Mouse (Mus musculus) CH12.LX (cell line): ENCODE data around the gene Ctrl. TPM values are rescaled to one million over a fixed set of nuclear protein-coding genes. Genes with fewer than 3 reads are reported as not detected.

Experiments
- DNase-seq: peaks from one replicate; pipeline ENCODE4 v3.0.0-alpha.2; 2013; ENCODE audit errors: extremely low read depth
- H3K27ac ChIP-seq: 2 replicates; pipeline ENCODE4 v1.5.1; 2012; ENCODE audit warnings: low read depth, mild to moderate bottlenecking, control low read depth, moderate library complexity; ENCODE audit not compliant: insufficient read depth
- H3K27me3 ChIP-seq: replicated peaks from 2 replicates; pipeline ENCODE3; 2012; ENCODE audit warnings: inconsistent platforms
- H3K36me3 ChIP-seq, 2 experiments: replicated peaks in 1 of 2; 2 replicates each; pipeline versions ENCODE3 to v1.6.1; 2012; ENCODE audit warnings: inconsistent platforms in 1 of 2, low read length in 1 of 2, mild to moderate bottlenecking in 1 of 2, mixed read lengths in 1 of 2, moderate library complexity in 1 of 2; ENCODE audit not compliant: control insufficient read depth in 1 of 2, insufficient read depth in 1 of 2
- H3K4me1 ChIP-seq, 2 experiments: 2 replicates each; pipeline ENCODE4 v1.6.1; 2012; ENCODE audit warnings: inconsistent platforms in 1 of 2, moderate library complexity in 1 of 2; ENCODE audit not compliant: insufficient read depth in 2 of 2, control insufficient read depth in 1 of 2
- H3K4me2 ChIP-seq: 2 replicates; pipeline ENCODE4 v1.6.1; 2012; ENCODE audit warnings: low read depth, mild to moderate bottlenecking, control low read depth; ENCODE audit not compliant: poor library complexity, insufficient read depth, severe bottlenecking
- H3K4me3 ChIP-seq, 3 experiments: fragments of 150-350 bp in 1 of 3; sonication (generic) in 1 of 3; replicated peaks in 1 of 3; 2 replicates each; pipeline versions ENCODE3 to v1.5.1; 2011 to 2012; ENCODE audit warnings: low read depth in 2 of 3, low read length in 2 of 3, mild to moderate bottlenecking in 2 of 3, moderate library complexity in 2 of 3, control low read depth in 1 of 3, improper control_type of control experiment in 1 of 3, inconsistent platforms in 1 of 3, mixed read lengths in 1 of 3; ENCODE audit not compliant: poor library complexity in 1 of 3
- H3K79me2 ChIP-seq: replicated peaks from 2 replicates; pipeline ENCODE4 v1.6.1; 2012; ENCODE audit warnings: mild to moderate bottlenecking, moderate library complexity; ENCODE audit not compliant: control insufficient read depth, poor library complexity, insufficient read depth, severe bottlenecking; ENCODE audit errors: extremely low read depth
- H3K9ac ChIP-seq: 2 replicates; pipeline ENCODE4 v1.6.1; 2012; ENCODE audit warnings: low read depth, mild to moderate bottlenecking, control low read depth, moderate library complexity; ENCODE audit not compliant: insufficient read depth
- H3K9me3 ChIP-seq: replicated peaks from 2 replicates; pipeline ENCODE3; 2012; ENCODE audit warnings: low read length, inconsistent platforms, mixed read lengths
- BHLHE40 ChIP-seq: IDR thresholded peaks from 2 replicates; pipeline ENCODE4 v1.6.1; 2011; ENCODE audit warnings: mild to moderate bottlenecking, low read depth, low read length, improper control_type of control experiment
- CHD2 ChIP-seq: IDR thresholded peaks from 2 replicates; pipeline ENCODE4 v1.6.1; 2011; ENCODE audit warnings: low read length, improper control_type of control experiment
- CTCF ChIP-seq, 2 experiments: IDR thresholded peaks in 1 of 2; conservative IDR thresholded peaks in 1 of 2; 2 replicates each; pipeline ENCODE4 v1.5.1; 2011 to 2012; ENCODE audit warnings: low read depth in 2 of 2, low read length in 2 of 2, improper control_type of control experiment in 1 of 2, inconsistent platforms in 1 of 2, mild to moderate bottlenecking in 1 of 2, moderate library complexity in 1 of 2
- E2F4 ChIP-seq: IDR thresholded peaks from 2 replicates; pipeline ENCODE4 v1.6.1; 2011; ENCODE audit warnings: low read depth, low read length, improper control_type of control experiment; ENCODE audit not compliant: insufficient replicate concordance
- ELF1 ChIP-seq: IDR thresholded peaks from 2 replicates; pipeline ENCODE4 v1.6.1; 2014; ENCODE audit warnings: low read depth, mild to moderate bottlenecking, inconsistent platforms, low read length, improper control_type of control experiment
- EP300 ChIP-seq: IDR thresholded peaks from 2 replicates; pipeline ENCODE4 v1.6.1; 2011; ENCODE audit warnings: low read length, improper control_type of control experiment
- GABPA ChIP-seq: IDR thresholded peaks from 2 replicates; pipeline ENCODE4 v1.6.1; 2012; ENCODE audit warnings: low read depth, low read length, improper control_type of control experiment, inconsistent platforms; ENCODE audit not compliant: insufficient replicate concordance
- HCFC1 ChIP-seq: IDR thresholded peaks from 2 replicates; pipeline ENCODE4 v1.6.1; 2012; ENCODE audit warnings: low read depth, mild to moderate bottlenecking, inconsistent platforms, low read length, improper control_type of control experiment
- IRF4 ChIP-seq: IDR thresholded peaks from 2 replicates; pipeline ENCODE4 v1.6.1; 2014; ENCODE audit warnings: low read depth, mild to moderate bottlenecking, inconsistent platforms, low read length, improper control_type of control experiment
- KAT2A ChIP-seq: IDR thresholded peaks from 2 replicates; pipeline ENCODE4 v1.6.1; 2012; ENCODE audit warnings: low read length, improper control_type of control experiment, inconsistent platforms; ENCODE audit not compliant: insufficient replicate concordance
- MAFK ChIP-seq: IDR thresholded peaks from 2 replicates; pipeline ENCODE4 v1.6.1; 2011; ENCODE audit warnings: low read length, improper control_type of control experiment; ENCODE audit not compliant: insufficient replicate concordance
- MAX ChIP-seq: IDR thresholded peaks from 2 replicates; pipeline ENCODE4 v1.6.1; 2011; ENCODE audit warnings: low read length, improper control_type of control experiment
- MAZ ChIP-seq: IDR thresholded peaks from 2 replicates; pipeline ENCODE4 v1.6.1; 2012; ENCODE audit warnings: low read depth, mild to moderate bottlenecking, inconsistent platforms, low read length, improper control_type of control experiment, moderate library complexity
- MEF2A ChIP-seq: IDR thresholded peaks from 2 replicates; pipeline ENCODE4 v1.6.1; 2014; ENCODE audit warnings: low read depth, mild to moderate bottlenecking, inconsistent platforms, low read length, improper control_type of control experiment, borderline replicate concordance
- MXI1 ChIP-seq: IDR thresholded peaks from 2 replicates; pipeline ENCODE4 v1.6.1; 2011; ENCODE audit warnings: mild to moderate bottlenecking, low read depth, low read length, improper control_type of control experiment
- MYC ChIP-seq: IDR thresholded peaks from 2 replicates; pipeline ENCODE4 v1.6.1; 2011; ENCODE audit warnings: low read depth, mild to moderate bottlenecking, improper control_type of control experiment, low read length
- NELFE ChIP-seq: IDR thresholded peaks from 2 replicates; pipeline ENCODE4 v1.6.1; 2011; ENCODE audit warnings: low read depth, low read length, improper control_type of control experiment
- NRF1 ChIP-seq: IDR thresholded peaks from 2 replicates; pipeline ENCODE4 v1.6.1; 2014; ENCODE audit warnings: low read depth, mild to moderate bottlenecking, inconsistent platforms, low read length, improper control_type of control experiment, moderate library complexity
- PAX5 ChIP-seq: IDR thresholded peaks from 2 replicates; pipeline ENCODE4 v1.6.1; 2012; ENCODE audit warnings: low read length, inconsistent platforms, mixed read lengths
- RAD21 ChIP-seq: IDR thresholded peaks from 2 replicates; pipeline ENCODE4 v1.6.1; 2011; ENCODE audit warnings: low read depth, mild to moderate bottlenecking, low read length, improper control_type of control experiment, moderate library complexity
- SIN3A ChIP-seq: IDR thresholded peaks from 2 replicates; pipeline ENCODE4 v1.6.1; 2012; ENCODE audit warnings: low read length, improper control_type of control experiment, inconsistent platforms
- TBP ChIP-seq: conservative IDR thresholded peaks from 2 replicates; pipeline ENCODE4 v1.6.1; 2011; ENCODE audit warnings: low read depth, low read length, improper control_type of control experiment
- TCF12 ChIP-seq: IDR thresholded peaks from 2 replicates; pipeline ENCODE4 v1.6.1; 2014; ENCODE audit warnings: low read depth, mild to moderate bottlenecking, inconsistent platforms, low read length, improper control_type of control experiment
- UBTF ChIP-seq: IDR thresholded peaks from 2 replicates; pipeline ENCODE4 v1.6.1; 2012; ENCODE audit warnings: low read depth, mild to moderate bottlenecking, inconsistent platforms, low read length, improper control_type of control experiment, moderate library complexity
- USF1 ChIP-seq: IDR thresholded peaks from 2 replicates; pipeline ENCODE4 v1.6.1; 2014; ENCODE audit warnings: low read depth, mild to moderate bottlenecking, inconsistent platforms, low read length, improper control_type of control experiment
- USF2 ChIP-seq: conservative IDR thresholded peaks from 2 replicates; pipeline ENCODE4 v1.6.1; 2011; ENCODE audit warnings: low read depth, low read length, improper control_type of control experiment
- ZC3H11A ChIP-seq: IDR thresholded peaks from 2 replicates; pipeline ENCODE4 v1.6.1; 2012; ENCODE audit warnings: low read depth, mild to moderate bottlenecking, inconsistent platforms, low read length, improper control_type of control experiment
- ZMIZ1 ChIP-seq: IDR thresholded peaks from 2 replicates; pipeline ENCODE4 v1.6.1; 2012; ENCODE audit warnings: low read depth, mild to moderate bottlenecking, inconsistent platforms, low read length, improper control_type of control experiment
- ZNF384 ChIP-seq: IDR thresholded peaks from 2 replicates; pipeline ENCODE4 v1.6.1; 2012; ENCODE audit warnings: low read depth, low read length, improper control_type of control experiment, inconsistent platforms
- dilution Hi-C: fragments of 300-500 bp; cut with MboI; formaldehyde crosslinking; loops from 2 replicates; pipeline ENCODE4 v1.14.3; 2020; ENCODE audit warnings: low sequenced_read_pairs; ENCODE audit not compliant: extremely low pct_unique_long_range_greater_than_20kb, extremely low pct_ligation_motif_present
- in situ Hi-C: fragments of 300-500 bp; cut with MboI; formaldehyde crosslinking; loops from 3 replicates; pipeline ENCODE4 v1.14.3; 2019; ENCODE audit warnings: low sequenced_read_pairs, low pct_ligation_motif_present, low pct_unique_long_range_greater_than_20kb, mixed read lengths
- polyA plus RNA-seq: library from polyadenylated mRNA; unstranded; fragments of >175 nt; gene quantifications from 2 replicates; pipeline ENCODE4 v1.2.1, GENCODE M21; 2012; ENCODE audit warnings: low read depth; ENCODE audit not compliant: insufficient read length
- total RNA-seq, 2 experiments: library from RNA; depleted of rRNA; stranded (reverse); fragments of 300-350 nt in 1 of 2; fragments of >200 nt in 1 of 2; gene quantifications; 2 replicates each; pipeline ENCODE4 v1.2.3; 2012 to 2014

Gene Ctrl
- total and polyA plus RNA-seq, 3 experiments = 1.3 to 5.3 (median 2.0) TPM

DNA sequence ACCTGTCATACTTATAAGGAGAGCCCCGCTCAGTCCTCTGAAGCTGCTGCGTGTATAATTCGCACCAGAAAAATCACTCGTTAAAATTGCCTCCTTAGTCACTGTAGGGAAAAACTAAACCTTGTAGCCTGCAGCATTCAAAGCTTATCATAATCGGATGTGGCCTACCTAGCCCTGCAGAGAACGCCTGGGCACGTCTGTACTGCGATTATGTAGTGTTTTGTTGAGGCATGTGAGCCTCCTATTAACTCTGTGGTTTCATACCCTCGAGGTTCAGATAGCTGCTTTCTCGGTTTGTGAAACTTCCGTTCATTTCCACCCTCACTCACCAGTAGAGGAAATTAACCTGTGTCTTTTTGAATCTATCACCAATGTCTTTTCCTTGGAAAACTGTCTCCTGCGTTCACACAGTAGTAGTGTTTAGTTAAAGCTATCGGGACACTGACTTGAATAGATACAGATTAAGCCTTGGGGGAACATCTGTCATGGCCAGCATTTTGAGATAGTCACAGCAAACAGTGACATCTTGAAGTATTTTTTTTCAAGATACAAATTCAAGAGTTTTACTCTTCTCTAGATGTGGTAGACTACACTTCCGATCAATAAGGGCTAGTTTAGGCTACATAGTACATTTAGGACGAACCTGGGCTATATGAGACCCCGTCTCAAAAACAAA lies 32.6 kb downstream of the Ctrl start:
- no peak for TF ChIP-seq MYC
- no peak for TF ChIP-seq CTCF (conservative IDR thresholded peaks at IDR 0.05 in 1 of 2, IDR thresholded peaks at IDR 0.05 in 1 of 2; ENCODE audit: low read depth in 2 of 2, low read length in 2 of 2)
- no peak for TF ChIP-seq USF1
- no peak for TF ChIP-seq MAFK
- TF ChIP-seq TBP = no peak
- TF ChIP-seq BHLHE40 = no peak
- TF ChIP-seq ZMIZ1 = no peak
- TF ChIP-seq HCFC1 = no peak
- no peak for TF ChIP-seq ZC3H11A
- no peak for TF ChIP-seq EP300
- Histone ChIP-seq H3K4me1 (peaks cover 0 to 19% of the 10 kb centered on the region in 2 experiments; a peak in 2 of 4 replicates), H3K4me3 (peak overlapping the region; percentile 93 to 99 (median 95)), H3K9me3 (no peaks in the 10 kb centered on the region), H3K36me3 (peaks cover 2 to 21% of the 10 kb centered on the region in 2 experiments), H3K27me3 (no peaks in the 10 kb centered on the region), H3K4me2 (peak overlapping the region; percentile 72), H3K27ac (no peak overlapping the region), H3K9ac (peak overlapping the region; percentile 86), H3K79me2 (peaks cover 8% of the 10 kb centered on the region; the same call in 1 of the 2 replicates)
- no peak for DNase-seq
- in situ Hi-C loops = no loop called here
- dilution Hi-C loops = no loop called here

GRCm38 (mm10) chr8:105900180-105900940 lies 33.3 kb downstream of the Ctrl start, which contains the start of gene Pskh1:
Gene Pskh1 (plus strand): TSS chr8:105900441.
- peak; percentile 92 for DNase-seq
- TF ChIP-seq KAT2A (peak; percentile 67; the same call in 1 of the 2 replicates), NELFE (peak; percentile 83), ELF1 (peak; percentile 73), MYC (0 out of 2 replicates have a peak, but pooled peaks have one; percentile 24), UBTF (0 out of 2 replicates have a peak, but pooled peaks have one; percentile 56), ZMIZ1 (peak; percentile 89), PAX5 (no peak), MXI1 (peak; percentile 62; the same call in 1 of the 2 replicates), E2F4 (0 out of 2 replicates have a peak, but pooled peaks have one; percentile 57), MEF2A (peak; percentile 64; the same call in 1 of the 2 replicates), TCF12 (peak; percentile 88), RAD21 (no peak), ZNF384 (peak; percentile 49; the same call in 1 of the 2 replicates), HCFC1 (peak; percentile 82), SIN3A (peak; percentile 90), CHD2 (peak; percentile 49; the same call in 1 of the 2 replicates), MAX (peak; percentile 43; the same call in 1 of the 2 replicates), TBP (no peak), USF2 (no peak), NRF1 (peak; percentile 67), IRF4 (peak; percentile 37; the same call in 1 of the 2 replicates), GABPA (peak; percentile 96), MAZ (peak; percentile 94)

More at GRCm38 (mm10) chr8:105900180-105900940, 33.3 kb downstream of the Ctrl start, which contains the start of gene Pskh1:
- Histone ChIP-seq H3K79me2 (peaks cover 8% of the 10 kb centered on the region; the same call in 1 of the 2 replicates), H3K27me3 (no peaks in the 10 kb centered on the region), H3K27ac (peak within 1 kb of the TSS; percentile 5; the same call in 1 of the 2 replicates), H3K9me3 (no peaks in the 10 kb centered on the region), H3K4me3 (peak within 1 kb of the TSS; percentile 93 to 99 (median 95)), H3K4me2 (peak within 1 kb of the TSS; percentile 72), H3K36me3 (peaks cover 0 to 22% of the 10 kb centered on the region in 2 experiments), H3K4me1 (peaks cover 0 to 19% of the 10 kb centered on the region in 2 experiments; a peak in 2 of 4 replicates), H3K9ac (peak within 1 kb of the TSS; percentile 86)
- in situ Hi-C loops (no loop called here), dilution Hi-C loops (no loop called here)
